Mouse (Mus musculus) bone marrow, adult 2 months (tissue): ENCODE data around the gene Akr1b8.

Experiments used
- CTCF ChIP-seq: fragments of 200-500 bp; IDR thresholded peaks from 2 replicates; pipeline ENCODE4 v1.5.1; 2011; ENCODE audit warnings: low read length, control low read depth; ENCODE audit not compliant: control insufficient read depth, insufficient read depth
- POLR2A ChIP-seq: fragments of 200-500 bp; IDR thresholded peaks from 2 replicates; pipeline ENCODE4 v1.6.1; 2011; ENCODE audit warnings: low read depth, mild to moderate bottlenecking, control low read depth, low read length, borderline replicate concordance; ENCODE audit not compliant: control insufficient read depth

GRCm38 (mm10) chr6:34355841-34356240, 1.9 kb downstream of the Akr1b8 start:
- TF ChIP-seq CTCF (no peak), POLR2A (no peak)
